Comparison of ENCODE assay signal across 27 mouse cellular contexts in genomic region chr14:11864840-11865239, GRCm38 (mm10).
DNase-seq lines count a peak whose midpoint lies in the region; ATAC-seq and TF ChIP-seq lines count a peak whose summit lies in the region.
"Had no signal": no experiment of that assay in that cellular context is flagged by ENCODE, and none has a peak within 500 bp of the region (broad histone marks: within the 10 kb centered on the region; RNA-seq: fewer than 3 reads in every experiment).

No protein-coding gene starts in this region.

- H3K36me3 ChIP-seq in heart, adult 2 months (ENCODE audit: control insufficient read depth, insufficient read depth, low read length) = peaks cover 31% of the 10 kb centered on the region
- no peaks in the 10 kb centered on the region for H3K36me3 ChIP-seq in kidney, postnatal 0 days (ENCODE audit: insufficient read depth, low read length)
- H3K36me3 ChIP-seq: embryonic facial prominence, embryonic 15.5 days; G1E; heart, embryonic 13.5 days; hindbrain, embryonic 12.5 days; hindbrain, embryonic 15.5 days; kidney, embryonic 15.5 days had no signal

- H3K4me1 ChIP-seq in heart, adult 2 months (ENCODE audit: control insufficient read depth, insufficient read depth, low read length) = peaks cover 42% of the 10 kb centered on the region
- peaks cover 6% of the 10 kb centered on the region; the same call in 1 of the 2 replicates for H3K4me1 ChIP-seq in kidney, postnatal 0 days (replicated peaks; ENCODE audit: insufficient read depth, low read length)
- H3K4me1 ChIP-seq: hindbrain, embryonic 15.5 days had no signal

- no peak for DNase-seq in frontal cortex, postnatal 10 days (ENCODE audit: low spot score in 2 of 2)
- DNase-seq in heart, adult 2 months = no peak
- DNase-seq in heart, postnatal 4 days = no peak
- DNase-seq in kidney, postnatal 0 days (ENCODE audit: low spot score) = peak; percentile 61
- DNase-seq in kidney, adult 11 months = no peak
- DNase-seq in cerebellum, postnatal 14 days = no peak
- DNase-seq: adrenal gland, postnatal 10 days; adrenal gland, postnatal 36 days; B cell, adult 2 months; cerebellum, adult 11 months; cerebellum, adult 2 months; cerebellum, adult 9-11 months; forebrain, postnatal 0 days; gastrocnemius, postnatal 25 days; heart, postnatal 14 days; kidney, adult 8-10 months had no signal

- H3K27me3 ChIP-seq in heart, adult 2 months (ENCODE audit: control insufficient read depth, insufficient read depth, low read length) = no peaks in the 10 kb centered on the region
- no peaks in the 10 kb centered on the region for H3K27me3 ChIP-seq in kidney, postnatal 0 days (ENCODE audit: insufficient read depth, low read length)
- H3K27me3 ChIP-seq: CH12.LX; embryonic facial prominence, embryonic 15.5 days; heart, embryonic 13.5 days; hindbrain, embryonic 12.5 days; hindbrain, embryonic 15.5 days; kidney, embryonic 15.5 days; Patski had no signal

- no peak for TF ChIP-seq CTCF in heart, adult 2 months (IDR thresholded peaks at IDR 0.05)
- TF ChIP-seq CTCF in kidney, postnatal 0 days (IDR thresholded peaks at IDR 0.05; ENCODE audit: low read depth) = no peak

- no peak for TF ChIP-seq EP300 in heart, adult 2 months (IDR thresholded peaks at IDR 0.05; ENCODE audit: insufficient read depth, low read depth, low read length)

- H3K4me2 ChIP-seq in kidney, postnatal 0 days (ENCODE audit: low read length) = no peak overlapping the region
- H3K4me2 ChIP-seq: embryonic facial prominence, embryonic 15.5 days; hindbrain, embryonic 12.5 days; hindbrain, embryonic 15.5 days; kidney, embryonic 15.5 days had no signal

- H3K4me3 ChIP-seq in heart, adult 2 months = no peak overlapping the region
- no peak overlapping the region for H3K4me3 ChIP-seq in kidney, postnatal 0 days (replicated peaks; ENCODE audit: low read depth, low read length)
- H3K4me3 ChIP-seq: embryonic facial prominence, embryonic 15.5 days; heart, embryonic 13.5 days; hindbrain, embryonic 12.5 days; hindbrain, embryonic 15.5 days; kidney, embryonic 15.5 days had no signal

- 0 out of 2 replicates have a peak, but pooled peaks have one; percentile 29 for ATAC-seq in frontal cortex, adult (ENCODE audit: low TSS enrichment)
- no peak for ATAC-seq in kidney, postnatal 0 days (replicated peaks; ENCODE audit: low FRiP score, low read depth)
- ATAC-seq: forebrain, embryonic 14.5 days; forebrain, postnatal 0 days; intestine, postnatal 0 days; Patski had no signal

- no peaks in the 10 kb centered on the region for H3K9me3 ChIP-seq in kidney, postnatal 0 days (replicated peaks; ENCODE audit: low read length)
- H3K9me3 ChIP-seq: embryonic facial prominence, embryonic 15.5 days; heart, embryonic 13.5 days; hindbrain, embryonic 12.5 days; hindbrain, embryonic 15.5 days; kidney, embryonic 15.5 days had no signal

- 46% methylated on average over 3 of the region's 3 CpGs for WGBS in heart, adult 2 months
- WGBS in kidney, postnatal 0 days = 24% methylated on average over 3 of the region's 3 CpGs

- H3K79me2 ChIP-seq in heart, adult 2 months (replicated peaks; ENCODE audit: control insufficient read depth, insufficient read depth, low read length) = peaks cover 2% of the 10 kb centered on the region; the same call in 1 of the 2 replicates

- no peak overlapping the region for H3K9ac ChIP-seq in heart, adult 2 months (ENCODE audit: low read depth, low read length)
- H3K9ac ChIP-seq in kidney, postnatal 0 days (ENCODE audit: low read depth, low read length) = no peak overlapping the region
- H3K9ac ChIP-seq: embryonic facial prominence, embryonic 15.5 days; forebrain, postnatal 0 days; heart, embryonic 13.5 days; hindbrain, embryonic 12.5 days; hindbrain, embryonic 15.5 days; kidney, embryonic 15.5 days had no signal

- intact Hi-C loops in heart, adult 2 months (cut with DNase I) = loop anchor here (5.0 kb wide), 2 partner anchors 237 to 313 kb away; partner anchors contain the start of gene Ptprg

- H3K27ac ChIP-seq in heart, adult 2 months = peak overlapping the region; percentile 89
- no peak overlapping the region for H3K27ac ChIP-seq in kidney, postnatal 0 days
- H3K27ac ChIP-seq: hindbrain, embryonic 12.5 days; hindbrain, embryonic 15.5 days; kidney, embryonic 15.5 days had no signal

- TF ChIP-seq POLR2A in heart, adult 2 months (IDR thresholded peaks at IDR 0.05; ENCODE audit: insufficient read depth, low read depth, low read length) = no peak
